Mouse (Mus musculus): Measurements from ENCODE around the gene Slc26a8. TPM values are rescaled to one million over a fixed set of nuclear protein-coding genes. Genes with fewer than 3 reads are reported as not detected.

Gene Slc26a8
- total and polyA plus RNA-seq, 3 experiments, result 0.58 to 1.6 TPM; not detected in 1

DNA sequence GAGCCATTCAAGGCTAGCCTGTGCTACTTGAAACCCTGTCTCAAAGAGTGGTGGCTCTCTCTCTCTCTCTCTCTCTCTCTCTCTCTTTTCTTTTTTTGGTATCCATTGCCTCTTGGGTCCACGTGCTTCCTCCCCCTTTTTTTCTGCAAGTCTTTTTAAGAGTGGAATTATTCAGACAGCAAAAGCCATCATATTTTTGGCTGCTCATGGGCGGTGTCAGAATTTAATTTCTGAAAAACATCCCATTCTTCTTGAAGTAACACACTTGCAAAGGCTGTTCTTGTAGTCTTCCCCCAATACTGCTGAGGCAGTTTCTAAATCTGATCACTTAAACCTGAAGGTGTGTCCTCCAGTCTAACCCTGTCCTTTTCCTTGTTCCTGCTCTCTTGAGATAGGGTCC lies 63.1 kb downstream of the Slc26a8 start:
- Histone ChIP-seq H3K27me3 (ENCODE audit: control insufficient read depth in 1 of 2, insufficient read depth in 2 of 2, low read length in 2 of 2) (no peaks in the 10 kb centered on the region), H3K9me3 (replicated peaks; ENCODE audit: insufficient read depth, low read length) (no peaks in the 10 kb centered on the region), H3K36me3 (ENCODE audit: control insufficient read depth in 1 of 2, insufficient read depth in 2 of 2, low read length in 2 of 2) (peaks cover 0 to 42% of the 10 kb centered on the region in 2 experiments; a peak in 2 of 4 replicates), H3K4me3 (ENCODE audit: control insufficient read depth in 1 of 2, insufficient read depth in 1 of 2, low read depth in 2 of 2, low read length in 2 of 2) (no peak overlapping the region), H3K9ac (ENCODE audit: control insufficient read depth, low read depth, low read length, poor library complexity, severe bottlenecking) (no peak overlapping the region), H3K27ac (ENCODE audit: control insufficient read depth, low read depth, low read length) (no peak overlapping the region), H3K79me2 (ENCODE audit: control insufficient read depth, insufficient read depth, low read length, poor library complexity) (peaks cover 5% of the 10 kb centered on the region), H3K4me1 (ENCODE audit: control insufficient read depth in 1 of 2, insufficient read depth in 2 of 2, low read length in 2 of 2) (peaks cover 36 to 47% of the 10 kb centered on the region in 2 experiments)
- DNase-seq (ENCODE audit: low read depth, low spot score), result peak; percentile 41
- TF ChIP-seq EP300 (IDR thresholded peaks at IDR 0.05; ENCODE audit: low read depth in 1 of 2, low read length in 2 of 2) (peak in 1 of 2 experiments; percentile 24; a peak in 1 of 4 replicates), ZC3H11A (IDR thresholded peaks at IDR 0.05; ENCODE audit: low read depth, low read length) (no peak), CHD1 (IDR thresholded peaks at IDR 0.05; ENCODE audit: low read depth, low read length) (no peak)

- Histone ChIP-seq H3K36me3 (ENCODE audit: control insufficient read depth in 1 of 2, insufficient read depth in 2 of 2, low read length in 2 of 2) (peaks cover 1 to 43% of the 10 kb centered on the region in 2 experiments), H3K27ac (ENCODE audit: control insufficient read depth, low read depth, low read length) (peak overlapping the region; percentile 93), H3K27me3 (ENCODE audit: control insufficient read depth in 1 of 2, insufficient read depth in 2 of 2, low read length in 2 of 2) (no peaks in the 10 kb centered on the region), H3K4me1 (ENCODE audit: control insufficient read depth in 1 of 2, insufficient read depth in 2 of 2, low read length in 2 of 2) (peaks cover 36 to 47% of the 10 kb centered on the region in 2 experiments), H3K9ac (ENCODE audit: control insufficient read depth, low read depth, low read length, poor library complexity, severe bottlenecking) (peak overlapping the region; percentile 55), H3K79me2 (ENCODE audit: control insufficient read depth, insufficient read depth, low read length, poor library complexity) (peaks cover 21% of the 10 kb centered on the region), H3K4me3 (ENCODE audit: control insufficient read depth in 1 of 2, insufficient read depth in 1 of 2, low read depth in 2 of 2, low read length in 2 of 2) (no peak overlapping the region; a peak in 1 of 4 replicates), H3K9me3 (replicated peaks; ENCODE audit: insufficient read depth, low read length) (no peaks in the 10 kb centered on the region)
- DNase-seq (ENCODE audit: low read depth, low spot score), result peak; percentile 90
- TF ChIP-seq CHD2 (IDR thresholded peaks at IDR 0.05; ENCODE audit: low read length) (no peak), CTCF (IDR thresholded peaks at IDR 0.05 in 2 of 3, conservative IDR thresholded peaks at IDR 0.05 in 1 of 3; ENCODE audit: control insufficient read depth in 1 of 3, insufficient read depth in 1 of 3, low read depth in 2 of 3, low read length in 3 of 3, poor library complexity in 1 of 3, severe bottlenecking in 1 of 3) (no peak), GABPA (IDR thresholded peaks at IDR 0.05; ENCODE audit: low read depth, low read length) (peak; percentile 60), ETS1 (IDR thresholded peaks at IDR 0.05; ENCODE audit: low read depth, low read length) (peak; percentile 90), JUND (IDR thresholded peaks at IDR 0.05; ENCODE audit: low read depth, low read length) (peak; percentile 68), UBTF (IDR thresholded peaks at IDR 0.05; ENCODE audit: borderline replicate concordance, insufficient read depth, low read depth, low read length) (no peak), POLR2AphosphoS2 (IDR thresholded peaks at IDR 0.05; ENCODE audit: low read length) (no peak), HCFC1 (IDR thresholded peaks at IDR 0.05; ENCODE audit: low read depth, low read length) (peak; percentile 40), EP300 (IDR thresholded peaks at IDR 0.05; ENCODE audit: low read depth in 1 of 2, low read length in 2 of 2) (peak; percentile 86 to 94), TCF12 (IDR thresholded peaks at IDR 0.05; ENCODE audit: low read depth, low read length) (peak; percentile 87), TBP (IDR thresholded peaks at IDR 0.05; ENCODE audit: low read depth, low read length) (0 out of 2 replicates have a peak, but pooled peaks have one; percentile 26), SIN3A (IDR thresholded peaks at IDR 0.05; ENCODE audit: low read length) (peak; percentile 89), SMC3 (IDR thresholded peaks at IDR 0.05; ENCODE audit: low read depth, low read length) (0 out of 2 replicates have a peak, but pooled peaks have one; percentile 16), BHLHE40 (IDR thresholded peaks at IDR 0.05; ENCODE audit: borderline replicate concordance, low read depth, low read length) (peak; percentile 78; the same call in 1 of the 2 replicates), MAX (IDR thresholded peaks at IDR 0.05; ENCODE audit: low read length) (peak; percentile 80), ZC3H11A (IDR thresholded peaks at IDR 0.05; ENCODE audit: low read depth, low read length) (no peak), CHD1 (IDR thresholded peaks at IDR 0.05; ENCODE audit: low read depth, low read length) (no peak), RCOR1 (IDR thresholded peaks at IDR 0.05; ENCODE audit: low read depth, low read length) (peak; percentile 54), MYC (IDR thresholded peaks at IDR 0.05; ENCODE audit: low read depth, low read length) (peak; percentile 81), MYB (IDR thresholded peaks at IDR 0.05; ENCODE audit: low read depth, low read length) (peak; percentile 87), NRF1 (IDR thresholded peaks at IDR 0.05; ENCODE audit: insufficient read depth, low read depth, low read length, poor library complexity, severe bottlenecking) (peak; percentile 69), MAZ (IDR thresholded peaks at IDR 0.05; ENCODE audit: low read depth, low read length) (no peak), MEF2A (IDR thresholded peaks at IDR 0.05; ENCODE audit: extremely low read depth, insufficient replicate concordance, low read depth, low read length, poor library complexity, severe bottlenecking) (0 out of 2 replicates have a peak, but pooled peaks have one; percentile 61), USF1 (IDR thresholded peaks at IDR 0.05; ENCODE audit: low read depth, low read length) (no peak; the same call in 1 of the 2 replicates), ZNF384 (IDR thresholded peaks at IDR 0.05; ENCODE audit: low read depth, low read length) (no peak), MXI1 (IDR thresholded peaks at IDR 0.05; ENCODE audit: low read depth, low read length) (peak; percentile 79), TAL1 (IDR thresholded peaks at IDR 0.05; ENCODE audit: low read length) (peak; percentile 69), ZKSCAN1 (IDR thresholded peaks at IDR 0.05; ENCODE audit: low read depth, low read length) (no peak), NELFE (IDR thresholded peaks at IDR 0.05; ENCODE audit: low read depth, low read length) (peak; percentile 48), GATA1 (IDR thresholded peaks at IDR 0.05; ENCODE audit: low read depth, low read length) (no peak), ZMIZ1 (IDR thresholded peaks at IDR 0.05; ENCODE audit: low read depth, low read length) (0 out of 2 replicates have a peak, but pooled peaks have one; percentile 25)
Observed at GRCm38 (mm10) chr17:28625327-28625726, 64.7 kb downstream of the Slc26a8 start.

All from MEL (cell line).